Mouse (Mus musculus) stomach, postnatal 0 days (tissue): ENCODE measurements around the gene Tigd3.

Experiments
- CTCF ChIP-seq: IDR thresholded peaks from 2 replicates; pipeline ENCODE4 v1.5.1; 2016; ENCODE audit warnings: antibody characterized with exemption, low read depth, mild to moderate bottlenecking, moderate library complexity
- EP300 ChIP-seq: optimal IDR thresholded peaks from 2 replicates; pipeline ENCODE3; 2016; ENCODE audit warnings: antibody characterized with exemption

GRCm38 (mm10) chr19:5868096-5868495, 25.9 kb downstream of the Tigd3 start:
- TF ChIP-seq CTCF (no peak), EP300 (no peak)
